ENCODE assay signal across 8 mouse cellular contexts in genomic region chr16:34902294-34902680, GRCm38 (mm10).
DNase-seq lines count a peak whose midpoint lies in the region; ATAC-seq and TF ChIP-seq lines count a peak whose summit lies in the region.
"Had no signal": no experiment of that assay in that cellular context is flagged by ENCODE, and none has a peak within 500 bp of the region (broad histone marks: within the 10 kb centered on the region; RNA-seq: fewer than 3 reads in every experiment).

No protein-coding gene starts in this region.

- H3K9ac ChIP-seq in embryonic facial prominence, embryonic 11.5 days (replicated peaks; ENCODE audit: low read length), result no peak overlapping the region

- no peaks in the 10 kb centered on the region for H3K36me3 ChIP-seq in G1E (replicated peaks)
- H3K36me3 ChIP-seq in embryonic facial prominence, embryonic 11.5 days (replicated peaks; ENCODE audit: control insufficient read depth, insufficient read depth, low read depth, low read length), result no peaks in the 10 kb centered on the region

- 17% methylated on average over 9 of the region's 9 CpGs for WGBS in embryonic facial prominence, embryonic 11.5 days

- H3K27ac ChIP-seq in embryonic facial prominence, embryonic 11.5 days (replicated peaks; ENCODE audit: low read depth, low read length), result no peak overlapping the region
- H3K27ac ChIP-seq: macrophage had no signal

- no peak overlapping the region for H3K4me3 ChIP-seq in G1E (ENCODE audit: low read depth, low read length)
- no peak overlapping the region for H3K4me3 ChIP-seq in embryonic facial prominence, embryonic 11.5 days (ENCODE audit: low read depth, low read length)

- no peak for ATAC-seq in G1E (ENCODE audit: extremely low read depth, insufficient number of reproducible peaks, low FRiP score, poor library complexity, severe bottlenecking)
- no peak for ATAC-seq in embryonic facial prominence, embryonic 11.5 days (replicated peaks; ENCODE audit: insufficient number of reproducible peaks, low FRiP score, low TSS enrichment, low read depth)

- TF ChIP-seq CTCF in G1E (IDR thresholded peaks at IDR 0.05; ENCODE audit: low read depth, low read length), result peak; percentile 57

- H3K4me1 ChIP-seq in G1E (ENCODE audit: insufficient read depth, low read depth, low read length), result no peaks in the 10 kb centered on the region
- no peaks in the 10 kb centered on the region for H3K4me1 ChIP-seq in embryonic facial prominence, embryonic 11.5 days (ENCODE audit: control insufficient read depth, insufficient read depth, low read length)

- peaks cover 21% of the 10 kb centered on the region for H3K27me3 ChIP-seq in G1E (ENCODE audit: insufficient read depth, low read length)
- no peaks in the 10 kb centered on the region for H3K27me3 ChIP-seq in embryonic facial prominence, embryonic 11.5 days (ENCODE audit: control insufficient read depth, insufficient read depth, low read length)

- H3K9me3 ChIP-seq in G1E (replicated peaks), result no peaks in the 10 kb centered on the region
- no peaks in the 10 kb centered on the region for H3K9me3 ChIP-seq in embryonic facial prominence, embryonic 11.5 days (replicated peaks; ENCODE audit: control insufficient read depth, low read length)

- intact Hi-C loops in heart, postnatal 14 days (cut with DNase I), result loop anchor here (1.0 kb wide), 1 partner anchor 65 kb away; no protein-coding TSS in a partner anchor

- H3K4me2 ChIP-seq in embryonic facial prominence, embryonic 11.5 days (ENCODE audit: low read depth, low read length), result no peak overlapping the region

- DNase-seq in G1E (ENCODE audit: low spot score), result peak; percentile 50
- peak; percentile 71 to 76 for DNase-seq in adrenal gland, postnatal 36 days
- peak; percentile 88 for DNase-seq in embryonic facial prominence, embryonic 11.5 days (ENCODE audit: low spot score)
- DNase-seq in heart, postnatal 14 days, result peak; percentile 83 to 88
- DNase-seq in layer of hippocampus, adult 9-11 months, result peak; percentile 40
- peak; percentile 68 for DNase-seq in lung, postnatal 25 days (ENCODE audit: low spot score)
- DNase-seq in right cerebral cortex, postnatal 4 days, result peak; percentile 80
